Mouse (Mus musculus) embryonic facial prominence, embryonic 12.5 days (tissue): Measurements from ENCODE around the gene Acer3. TPM values are rescaled to one million over a fixed set of nuclear protein-coding genes. Genes with fewer than 3 reads are reported as not detected.

ENCODE experiments used
- ATAC-seq: fragments of 200-750 bp; cut with Nextera tagmentation; 2 replicates; pipeline ENCODE4 v1.8.0; 2017; ENCODE audit not compliant: insufficient number of reproducible peaks, insufficient read depth, low FRiP score, low TSS enrichment
- H3K27ac ChIP-seq: fragments of 300-500 bp; sonication (generic); 2 replicates; pipeline ENCODE4 v1.5.1; 2016; ENCODE audit warnings: mild to moderate bottlenecking
- H3K27me3 ChIP-seq: fragments of 300-500 bp; sonication (generic); 2 replicates; pipeline ENCODE4 v1.6.1; 2016; ENCODE audit warnings: mild to moderate bottlenecking, moderate library complexity
- H3K36me3 ChIP-seq: fragments of 300-500 bp; sonication (generic); 2 replicates; pipeline ENCODE4 v1.6.1; 2016; ENCODE audit warnings: mild to moderate bottlenecking
- H3K4me1 ChIP-seq: fragments of 300-500 bp; sonication (generic); 2 replicates; pipeline ENCODE4 v1.6.1; 2016
- H3K4me2 ChIP-seq: fragments of 300-500 bp; sonication (generic); replicated peaks from 2 replicates; pipeline ENCODE4 v1.6.1; 2016; ENCODE audit warnings: mild to moderate bottlenecking, moderate library complexity
- H3K4me3 ChIP-seq: fragments of 300-500 bp; sonication (generic); 2 replicates; pipeline ENCODE4 v1.5.1; 2016; ENCODE audit warnings: mild to moderate bottlenecking
- H3K9ac ChIP-seq: fragments of 300-500 bp; sonication (generic); 2 replicates; pipeline ENCODE4 v1.6.1; 2016; ENCODE audit warnings: mild to moderate bottlenecking, moderate library complexity
- H3K9me3 ChIP-seq: fragments of 300-500 bp; sonication (generic); 2 replicates; pipeline ENCODE4 v1.6.1; 2016; ENCODE audit warnings: mild to moderate bottlenecking, moderate library complexity
- WGBS: fragments of 180-500 bp; shearing (Covaris S2); methylation state at CpG from one replicate; pipeline ENCODE4 v1.1.7; 2016; 5-methylcytosine and 5-hydroxymethylcytosine counted together
- polyA plus RNA-seq: library from polyadenylated mRNA; unstranded; fragments of >200 nt; fragmentation: Nextera tagmentation; extraction: Ambion mirVana; gene quantifications from 2 replicates; pipeline ENCODE4 v1.2.1, GENCODE M21; 2016

The Acer3 gene
- polyA plus RNA-seq, 1 experiment from 2014 or later = 24.1 TPM

GRCm38 (mm10) chr7:98160041-98160740 lies 160.8 kb downstream of the Acer3 start:
- Histone ChIP-seq H3K36me3 (no peaks in the 10 kb centered on the region), H3K27ac (no peak overlapping the region), H3K4me2 (no peak overlapping the region), H3K4me1 (peaks cover 28% of the 10 kb centered on the region), H3K4me3 (no peak overlapping the region), H3K9me3 (no peaks in the 10 kb centered on the region), H3K27me3 (no peaks in the 10 kb centered on the region), H3K9ac (no peak overlapping the region)
- ATAC-seq = no peak
- 48% methylated on average over 8 of the region's 8 CpGs for WGBS

- Histone ChIP-seq H3K4me1 (peaks cover 21% of the 10 kb centered on the region), H3K36me3 (no peaks in the 10 kb centered on the region), H3K27me3 (no peaks in the 10 kb centered on the region), H3K4me2 (no peak overlapping the region), H3K9ac (no peak overlapping the region), H3K27ac (no peak overlapping the region), H3K9me3 (no peaks in the 10 kb centered on the region), H3K4me3 (no peak overlapping the region)
- no peak for ATAC-seq
- 48% methylated on average over 8 of the region's 8 CpGs for WGBS
These were observed 162.5 kb downstream of the Acer3 start for GRCm38 (mm10) chr7:98158481-98158880.

- no peak overlapping the region for H3K4me3 ChIP-seq
- H3K4me2 ChIP-seq = no peak overlapping the region
- peaks cover 21% of the 10 kb centered on the region for H3K4me1 ChIP-seq
- H3K27ac ChIP-seq = no peak overlapping the region
- no peaks in the 10 kb centered on the region for H3K27me3 ChIP-seq
- H3K9me3 ChIP-seq = no peaks in the 10 kb centered on the region
- no peak overlapping the region for H3K9ac ChIP-seq
- no peaks in the 10 kb centered on the region for H3K36me3 ChIP-seq
- ATAC-seq = no peak
- 54% methylated on average over 5 of the region's 5 CpGs for WGBS
These were observed 163.2 kb downstream of the Acer3 start for GRCm38 (mm10) chr7:98157636-98158332.

Other genes with a start within 250 kb of the Acer3 start
- 14.0 and 16.1 TPM in 2 replicates for gene Myo7a, start 201.7 kb downstream of the Acer3 start, polyA plus RNA-seq
- 0.43 and 0.46 TPM in 2 replicates for gene Omp, start 175.7 kb downstream of the Acer3 start, polyA plus RNA-seq
- gene Capn5, start 142.9 kb downstream of the Acer3 start, polyA plus RNA-seq = 5.0 and 5.7 TPM in 2 replicates
- gene B3gnt6, start 121.7 kb downstream of the Acer3 start, polyA plus RNA-seq = not detected in 2 replicates
- 15.9 and 16.3 TPM in 2 replicates for gene Tsku, start 40.1 kb upstream of the Acer3 start, polyA plus RNA-seq
- 0.04 TPM in 1 of 2 replicates, not detected in the other for gene Gucy2d, start 119.2 kb upstream of the Acer3 start, polyA plus RNA-seq
- gene Lrrc32, start 168.1 kb upstream of the Acer3 start, polyA plus RNA-seq = 3.9 and 4.6 TPM in 2 replicates